Comparison of ENCODE assay signal across 30 mouse cellular contexts in the genomic region with DNA sequence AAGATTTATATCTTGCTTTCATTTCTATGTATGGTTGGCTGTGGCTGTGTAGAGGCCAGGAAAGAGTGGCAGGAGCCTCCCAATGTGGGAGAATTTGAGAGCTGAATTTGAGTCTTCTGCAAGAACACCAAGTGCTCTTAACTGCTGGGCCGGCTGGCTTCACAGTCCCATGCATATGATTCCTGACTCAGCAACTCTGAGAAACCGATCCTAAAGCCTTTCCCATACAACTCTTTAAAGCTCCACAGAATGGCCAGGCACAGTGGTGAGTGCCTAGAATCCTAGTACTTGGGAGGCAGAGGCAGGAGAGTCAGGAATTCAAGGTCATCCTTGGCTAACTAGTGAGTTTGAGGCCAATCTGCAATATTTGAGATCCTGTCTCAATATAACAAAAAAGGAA. TPM values are rescaled to one million over a fixed set of nuclear protein-coding genes. Genes with fewer than 3 reads are reported as not detected.
"Had no signal": no experiment of that assay in that cellular context is flagged by ENCODE, and none has a peak within 500 bp of the region (broad histone marks: within the 10 kb centered on the region; RNA-seq: fewer than 3 reads in every experiment).

No protein-coding gene starts in this region.

- H3K27ac ChIP-seq: limb, embryonic 10.5 days; limb, embryonic 12.5 days; limb, embryonic 13.5 days; limb, embryonic 15.5 days; liver, embryonic 12.5 days; liver, embryonic 13.5 days; liver, embryonic 14.5 days; liver, embryonic 15.5 days; macrophage; midbrain, embryonic 10.5 days; midbrain, embryonic 12.5 days; midbrain, embryonic 13.5 days; midbrain, embryonic 15.5 days had no signal

- H3K9ac ChIP-seq: limb, embryonic 12.5 days; limb, embryonic 13.5 days; limb, embryonic 15.5 days; liver, embryonic 12.5 days; liver, embryonic 13.5 days; liver, embryonic 14.5 days; liver, embryonic 15.5 days; liver, postnatal 0 days; lung, embryonic 14.5 days; lung, embryonic 15.5 days; midbrain, embryonic 12.5 days; midbrain, embryonic 13.5 days; midbrain, embryonic 15.5 days had no signal

- H3K4me1 ChIP-seq: limb, embryonic 10.5 days; midbrain, embryonic 12.5 days; midbrain, embryonic 15.5 days had no signal

- H3K9me3 ChIP-seq: limb, embryonic 10.5 days; limb, embryonic 12.5 days; limb, embryonic 15.5 days; liver, embryonic 12.5 days; liver, embryonic 13.5 days; liver, embryonic 15.5 days; lung, embryonic 15.5 days; midbrain, embryonic 10.5 days; midbrain, embryonic 12.5 days; midbrain, embryonic 15.5 days had no signal

- H3K4me3 ChIP-seq: limb, embryonic 10.5 days; limb, embryonic 12.5 days; limb, embryonic 13.5 days; limb, embryonic 15.5 days; liver, embryonic 12.5 days; liver, embryonic 13.5 days; liver, embryonic 15.5 days; lung, embryonic 15.5 days; megakaryocyte, embryonic 14.5 days; midbrain, embryonic 10.5 days; midbrain, embryonic 12.5 days; midbrain, embryonic 13.5 days; midbrain, embryonic 15.5 days; myocyte had no signal

- DNase-seq: left cerebral cortex, postnatal 4 days; liver; liver, embryonic 13.5 days; liver, postnatal 0 days; lung, adult 18-20 months; lung, adult 2 months; lung, embryonic 14.5 days; lung, postnatal 10 days; lung, postnatal 14 days; lung, postnatal 36 days; lung, postnatal 4 days; midbrain, embryonic 14.5 days had no signal

- H3K36me3 ChIP-seq: limb, embryonic 10.5 days; limb, embryonic 12.5 days; limb, embryonic 13.5 days; limb, embryonic 15.5 days; liver, embryonic 12.5 days; liver, embryonic 13.5 days; liver, embryonic 15.5 days; lung, embryonic 15.5 days; midbrain, embryonic 10.5 days; midbrain, embryonic 12.5 days; midbrain, embryonic 13.5 days; midbrain, embryonic 15.5 days had no signal

- H3K27me3 ChIP-seq: limb, embryonic 12.5 days; limb, embryonic 13.5 days; limb, embryonic 15.5 days; liver, embryonic 12.5 days; liver, embryonic 13.5 days; liver, embryonic 15.5 days; lung, embryonic 15.5 days; midbrain, embryonic 13.5 days; midbrain, embryonic 15.5 days had no signal

- H3K4me2 ChIP-seq: limb, embryonic 12.5 days; limb, embryonic 13.5 days; limb, embryonic 15.5 days; liver, embryonic 11.5 days; liver, embryonic 12.5 days; liver, embryonic 13.5 days; liver, embryonic 15.5 days; lung, embryonic 14.5 days; lung, embryonic 15.5 days; midbrain, embryonic 11.5 days; midbrain, embryonic 12.5 days; midbrain, embryonic 13.5 days; midbrain, embryonic 15.5 days had no signal

RNA-seq across cellular contexts. Expression of a gene that starts 23.6 kb away (rescaled TPM):
- total RNA-seq: megakaryocyte-erythroid progenitor cell, adult 5-6 weeks had no signal
